Mouse (Mus musculus): ENCODE results near the gene Tas2r125. TPM values are rescaled to one million over a fixed set of nuclear protein-coding genes. Genes with fewer than 3 reads are reported as not detected.
"Not testable (repeated sequence)": the region's sequence is repeated elsewhere in the genome, so short reads cannot be mapped to it uniquely, and the experiment has no call there.

The Tas2r125 gene
- polyA plus RNA-seq (2012; ENCODE audit: insufficient read depth, insufficient read length, low replicate concordance, missing spikeins): not detected in 2 replicates

- Histone ChIP-seq H3K27ac (ENCODE audit: insufficient read depth, low read depth, low read length) (no peak within 1 kb of the TSS), H3K4me3 (ENCODE audit: insufficient read depth, low read depth, low read length) (no peak within 1 kb of the TSS), H3K4me1 (ENCODE audit: control insufficient read depth, insufficient read depth, low read length) (no peaks in the 10 kb centered on the region)
- TF ChIP-seq POLR2A (IDR thresholded peaks at IDR 0.05; ENCODE audit: insufficient read depth, low read depth, low read length): no peak
- no peak for TF ChIP-seq CTCF (IDR thresholded peaks at IDR 0.05; ENCODE audit: insufficient read depth, low read depth, low read length)
- WGBS: 84% methylated on average over 3 of the region's 3 CpGs
Observed at GRCm38 (mm10) chr6:132909351-132909750, at the start of gene Tas2r125. Gene Tas2r125, plus strand, starts transcription at chr6:132909651.

GRCm38 (mm10) chr6:132867708-132868107 is 41.7 kb upstream of the Tas2r125 start, which contains the start of gene Tas2r110:
Gene Tas2r110, plus strand, starts transcription at chr6:132868008.
- H3K4me3 ChIP-seq (ENCODE audit: insufficient read depth, low read depth, low read length): no peak within 1 kb of the TSS
- H3K4me1 ChIP-seq (ENCODE audit: control insufficient read depth, insufficient read depth, low read length): no peaks in the 10 kb centered on the region
- no peak within 1 kb of the TSS for H3K27ac ChIP-seq (ENCODE audit: insufficient read depth, low read depth, low read length)
- TF ChIP-seq CTCF (IDR thresholded peaks at IDR 0.05; ENCODE audit: insufficient read depth, low read depth, low read length) (no peak), POLR2A (IDR thresholded peaks at IDR 0.05; ENCODE audit: insufficient read depth, low read depth, low read length) (no peak)

GRCm38 (mm10) chr6:132892711-132893110 is 16.7 kb upstream of the Tas2r125 start, which contains the start of gene Tas2r113:
Gene Tas2r113, plus strand, starts transcription at chr6:132893011.
- Histone ChIP-seq H3K4me3 (ENCODE audit: insufficient read depth, low read depth, low read length) (no peak within 1 kb of the TSS), H3K4me1 (ENCODE audit: control insufficient read depth, insufficient read depth, low read length) (no peaks in the 10 kb centered on the region), H3K27ac (ENCODE audit: insufficient read depth, low read depth, low read length) (no peak within 1 kb of the TSS)
- TF ChIP-seq POLR2A (IDR thresholded peaks at IDR 0.05; ENCODE audit: insufficient read depth, low read depth, low read length): no peak
- no peak for TF ChIP-seq CTCF (IDR thresholded peaks at IDR 0.05; ENCODE audit: insufficient read depth, low read depth, low read length)
- 64% methylated on average over 1 of the region's 1 CpGs for WGBS

GRCm38 (mm10) chr6:132941376-132941775 is 31.9 kb downstream of the Tas2r125 start:
- H3K27ac ChIP-seq (ENCODE audit: insufficient read depth, low read depth, low read length); H3K4me3 ChIP-seq (ENCODE audit: insufficient read depth, low read depth, low read length); H3K4me1 ChIP-seq (ENCODE audit: control insufficient read depth, insufficient read depth, low read length): not testable (repeated sequence)

GRCm38 (mm10) chr6:132950802-132951201 is 41.4 kb downstream of the Tas2r125 start, which contains the start of gene Tas2r129:
Gene Tas2r129, plus strand, starts transcription at chr6:132951102.
- H3K4me1 ChIP-seq (ENCODE audit: control insufficient read depth, insufficient read depth, low read length): no peaks in the 10 kb centered on the region
- TF ChIP-seq CTCF (IDR thresholded peaks at IDR 0.05; ENCODE audit: insufficient read depth, low read depth, low read length) (no peak), POLR2A (IDR thresholded peaks at IDR 0.05; ENCODE audit: insufficient read depth, low read depth, low read length) (no peak)
- WGBS: 81% methylated on average over 2 of the region's 2 CpGs
- no peak within 1 kb of the TSS for H3K4me3 ChIP-seq (ENCODE audit: insufficient read depth, low read depth, low read length)
- H3K27ac ChIP-seq (ENCODE audit: insufficient read depth, low read depth, low read length): no peak within 1 kb of the TSS

GRCm38 (mm10) chr6:132957819-132958218 is 48.4 kb downstream of the Tas2r125 start, which contains the start of gene Tas2r131:
Gene Tas2r131, minus strand, starts transcription at chr6:132957919.
- Histone ChIP-seq H3K4me1 (ENCODE audit: control insufficient read depth, insufficient read depth, low read length) (no peaks in the 10 kb centered on the region), H3K27ac (ENCODE audit: insufficient read depth, low read depth, low read length) (no peak within 1 kb of the TSS), H3K4me3 (ENCODE audit: insufficient read depth, low read depth, low read length) (no peak within 1 kb of the TSS)
- 67% methylated on average over 1 of the region's 1 CpGs for WGBS
- TF ChIP-seq CTCF (IDR thresholded peaks at IDR 0.05; ENCODE audit: insufficient read depth, low read depth, low read length) (no peak), POLR2A (IDR thresholded peaks at IDR 0.05; ENCODE audit: insufficient read depth, low read depth, low read length) (no peak)

Other genes with a start within 250 kb of the Tas2r125 start
- gene Tas2r121, start 208.6 kb upstream of the Tas2r125 start, polyA plus RNA-seq (2012; ENCODE audit: insufficient read depth, insufficient read length, low replicate concordance, missing spikeins): not detected in 2 replicates
- not detected in 2 replicates for gene Tas2r122, start 197.7 kb upstream of the Tas2r125 start, polyA plus RNA-seq (2012; ENCODE audit: insufficient read depth, insufficient read length, low replicate concordance, missing spikeins)
- not detected in 2 replicates for gene Tas2r115, start 171.6 kb upstream of the Tas2r125 start, polyA plus RNA-seq (2012; ENCODE audit: insufficient read depth, insufficient read length, low replicate concordance, missing spikeins)
- gene Tas2r124, start 154.9 kb upstream of the Tas2r125 start, polyA plus RNA-seq (2012; ENCODE audit: insufficient read depth, insufficient read length, low replicate concordance, missing spikeins): not detected in 2 replicates
- gene Tas2r102, start 147.5 kb upstream of the Tas2r125 start, polyA plus RNA-seq (2012; ENCODE audit: insufficient read depth, insufficient read length, low replicate concordance, missing spikeins): not detected in 2 replicates
- gene Tas2r136, start 131.5 kb upstream of the Tas2r125 start, polyA plus RNA-seq (2012; ENCODE audit: insufficient read depth, insufficient read length, low replicate concordance, missing spikeins): not detected in 2 replicates
- not detected in 2 replicates for gene Tas2r117, start 106.8 kb upstream of the Tas2r125 start, polyA plus RNA-seq (2012; ENCODE audit: insufficient read depth, insufficient read length, low replicate concordance, missing spikeins)
- gene Tas2r123, start 62.5 kb upstream of the Tas2r125 start, polyA plus RNA-seq (2012; ENCODE audit: insufficient read depth, insufficient read length, low replicate concordance, missing spikeins): not detected in 2 replicates
- gene Tas2r116, start 54.2 kb upstream of the Tas2r125 start, polyA plus RNA-seq (2012; ENCODE audit: insufficient read depth, insufficient read length, low replicate concordance, missing spikeins): not detected in 2 replicates
- gene Tas2r110, start 41.6 kb upstream of the Tas2r125 start, polyA plus RNA-seq (2012; ENCODE audit: insufficient read depth, insufficient read length, low replicate concordance, missing spikeins): not detected in 2 replicates
- gene Tas2r113, start 16.6 kb upstream of the Tas2r125 start, polyA plus RNA-seq (2012; ENCODE audit: insufficient read depth, insufficient read length, low replicate concordance, missing spikeins): not detected in 2 replicates
- not detected in 2 replicates for gene Tas2r129, start 41.5 kb downstream of the Tas2r125 start, polyA plus RNA-seq (2012; ENCODE audit: insufficient read depth, insufficient read length, low replicate concordance, missing spikeins)
- gene Tas2r131, start 48.3 kb downstream of the Tas2r125 start, polyA plus RNA-seq (2012; ENCODE audit: insufficient read depth, insufficient read length, low replicate concordance, missing spikeins): not detected in 2 replicates
- not detected in 2 replicates for gene Tas2r109, start 71.3 kb downstream of the Tas2r125 start, polyA plus RNA-seq (2012; ENCODE audit: insufficient read depth, insufficient read length, low replicate concordance, missing spikeins)
- not detected in 2 replicates for gene Tas2r103, start 127.5 kb downstream of the Tas2r125 start, polyA plus RNA-seq (2012; ENCODE audit: insufficient read depth, insufficient read length, low replicate concordance, missing spikeins)
- gene Tas2r140, start 146.2 kb downstream of the Tas2r125 start, polyA plus RNA-seq (2012; ENCODE audit: insufficient read depth, insufficient read length, low replicate concordance, missing spikeins): not detected in 2 replicates
- gene Smim10l1, start 195.3 kb downstream of the Tas2r125 start, polyA plus RNA-seq (2012; ENCODE audit: insufficient read depth, insufficient read length, low replicate concordance, missing spikeins): 171 TPM in 1 of 2 replicates, not detected in the other